Mouse (Mus musculus) liver, adult 2 months (tissue): ENCODE data around the gene Brk1. TPM values are rescaled to one million over a fixed set of nuclear protein-coding genes. Genes with fewer than 3 reads are reported as not detected.

Experiments used
- DNase-seq: peaks from one replicate; pipeline ENCODE4 v3.0.0-alpha.2; 2011; ENCODE audit warnings: low read depth, low spot score; ENCODE audit errors: extremely low read depth
- H3K27ac ChIP-seq: fragments of 200-500 bp; replicated peaks from 2 replicates; pipeline ENCODE4 v1.5.1; 2012; ENCODE audit warnings: low read depth, mild to moderate bottlenecking, control low read depth, inconsistent platforms, low read length; ENCODE audit not compliant: insufficient read depth
- H3K27me3 ChIP-seq: fragments of 200-500 bp; 2 replicates; pipeline ENCODE4 v1.6.1; 2012; ENCODE audit warnings: mild to moderate bottlenecking, moderate library complexity, low read length, inconsistent platforms; ENCODE audit not compliant: control insufficient read depth, insufficient read depth
- H3K36me3 ChIP-seq: fragments of 200-500 bp; 2 replicates; pipeline ENCODE4 v1.6.1; 2012; ENCODE audit warnings: low read length, inconsistent platforms; ENCODE audit not compliant: control insufficient read depth, insufficient read depth
- H3K4me1 ChIP-seq: fragments of 200-500 bp; 2 replicates; pipeline ENCODE4 v1.6.1; 2011; ENCODE audit warnings: low read length; ENCODE audit not compliant: control insufficient read depth, insufficient read depth
- H3K4me3 ChIP-seq: fragments of 200-500 bp; 2 replicates; pipeline ENCODE4 v1.5.1; 2011; ENCODE audit warnings: low read depth, mild to moderate bottlenecking, control low read depth, low read length, moderate library complexity; ENCODE audit not compliant: insufficient read depth
- H3K79me2 ChIP-seq: fragments of 200-500 bp; 2 replicates; pipeline ENCODE4 v1.6.1; 2012; ENCODE audit warnings: inconsistent platforms, mild to moderate bottlenecking, low read length, moderate library complexity; ENCODE audit not compliant: control insufficient read depth, insufficient read depth
- H3K9ac ChIP-seq: fragments of 200-500 bp; 2 replicates; pipeline ENCODE4 v1.6.1; 2012; ENCODE audit warnings: low read depth, mild to moderate bottlenecking, control low read depth, inconsistent platforms, low read length
- CTCF ChIP-seq: fragments of 200-500 bp; IDR thresholded peaks from 2 replicates; pipeline ENCODE4 v1.5.1; 2011; ENCODE audit warnings: low read depth, low read length, control low read depth
- POLR2A ChIP-seq: fragments of 200-500 bp; IDR thresholded peaks from 2 replicates; pipeline ENCODE4 v1.6.1; 2011; ENCODE audit warnings: low read length, control low read depth; ENCODE audit not compliant: insufficient read depth; ENCODE audit errors: extremely low read depth
- WGBS: fragments of 180-500 bp; shearing (Covaris S2); methylation state at CpG from one replicate; pipeline ENCODE4 v1.1.7; 2018; 5-methylcytosine and 5-hydroxymethylcytosine counted together
- polyA plus RNA-seq: library from polyadenylated mRNA; depleted of rRNA; stranded (reverse); fragments of >200 nt; gene quantifications from 2 replicates; pipeline ENCODE4 v1.2.3, GENCODE M21; 2012; rRNA removed
- total RNA-seq: library from RNA; depleted of rRNA; stranded (reverse); fragments of >200 nt; gene quantifications from 2 replicates; pipeline ENCODE4 v1.2.3, GENCODE M21; 2014; rRNA removed

Gene Brk1
- total and polyA plus RNA-seq, 2 experiments: 76.0 to 80.3 TPM

DNA sequence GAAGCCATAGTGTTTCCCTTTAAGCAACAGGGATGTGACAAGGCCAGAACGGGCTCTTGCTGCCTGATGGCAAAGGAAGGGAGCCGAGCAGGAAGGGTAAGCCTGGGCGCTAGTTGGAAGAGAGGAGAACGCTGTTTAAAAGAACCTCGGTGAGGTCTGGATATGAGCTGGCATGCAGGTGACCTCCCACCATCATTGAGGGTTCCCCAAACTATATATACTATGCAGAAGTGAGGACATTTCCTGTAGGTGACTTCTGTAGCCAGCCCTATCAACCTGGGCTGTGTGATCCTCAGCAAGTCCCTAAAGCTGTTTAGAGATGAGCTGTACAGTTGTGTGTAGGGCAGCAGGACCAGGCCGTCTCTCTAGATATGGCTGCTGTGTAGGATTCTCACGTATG is 59.7 kb downstream of the Brk1 start:
- TF ChIP-seq CTCF (no peak), POLR2A (no peak)
- peaks cover 34% of the 10 kb centered on the region for H3K4me1 ChIP-seq
- H3K27ac ChIP-seq: no peak overlapping the region
- H3K27me3 ChIP-seq: no peaks in the 10 kb centered on the region
- WGBS: 90% methylated on average over 7 of the region's 7 CpGs
- H3K9ac ChIP-seq: no peak overlapping the region
- DNase-seq: no peak
- no peaks in the 10 kb centered on the region for H3K36me3 ChIP-seq
- H3K79me2 ChIP-seq: peaks cover 14% of the 10 kb centered on the region; the same call in 1 of the 2 replicates
- H3K4me3 ChIP-seq: no peak overlapping the region

Other genes with a start within 250 kb of the Brk1 start
- 5.2 and 6.6 TPM in 2 replicates for gene Tada3, start 226.9 kb upstream of the Brk1 start, total RNA-seq
- gene Tada3, start 226.9 kb upstream of the Brk1 start, polyA plus RNA-seq: 8.4 and 10.4 TPM in 2 replicates
- gene Arpc4, start 226.7 kb upstream of the Brk1 start, total RNA-seq: 36.0 and 41.8 TPM in 2 replicates
- 31.5 and 36.4 TPM in 2 replicates for gene Arpc4, start 226.7 kb upstream of the Brk1 start, polyA plus RNA-seq
- 0.65 and 1.5 TPM in 2 replicates for gene Ttll3, start 215.5 kb upstream of the Brk1 start, total RNA-seq
- 1.7 TPM in 2 replicates for gene Ttll3, start 215.5 kb upstream of the Brk1 start, polyA plus RNA-seq
- 14.2 and 17.2 TPM in 2 replicates for gene Rpusd3, start 185.4 kb upstream of the Brk1 start, total RNA-seq
- gene Rpusd3, start 185.4 kb upstream of the Brk1 start, polyA plus RNA-seq: 106 and 118 TPM in 2 replicates
- gene Cidec, start 169.0 kb upstream of the Brk1 start, total RNA-seq: 0.92 and 1.5 TPM in 2 replicates
- gene Cidec, start 169.0 kb upstream of the Brk1 start, polyA plus RNA-seq: 1.1 and 1.5 TPM in 2 replicates
- 20.2 and 26.6 TPM in 2 replicates for gene Jagn1, start 162.2 kb upstream of the Brk1 start, total RNA-seq
- gene Jagn1, start 162.2 kb upstream of the Brk1 start, polyA plus RNA-seq: 59.1 and 61.5 TPM in 2 replicates
- 0.46 TPM in 1 of 2 replicates, not detected in the other for gene Il17re, start 146.3 kb upstream of the Brk1 start, total RNA-seq
- 0.26 TPM in 2 replicates for gene Il17re, start 146.3 kb upstream of the Brk1 start, polyA plus RNA-seq
- 27.8 and 32.6 TPM in 2 replicates for gene Il17rc, start 133.3 kb upstream of the Brk1 start, total RNA-seq
- 79.2 and 87.5 TPM in 2 replicates for gene Il17rc, start 133.3 kb upstream of the Brk1 start, polyA plus RNA-seq
- 12.3 and 15.9 TPM in 2 replicates for gene Creld1, start 121.5 kb upstream of the Brk1 start, total RNA-seq
- 24.4 and 28.7 TPM in 2 replicates for gene Creld1, start 121.5 kb upstream of the Brk1 start, polyA plus RNA-seq
- under 0.01 TPM in 1 of 2 replicates, not detected in the other for gene Prrt3, start 102.8 kb upstream of the Brk1 start, total RNA-seq
- gene Prrt3, start 102.8 kb upstream of the Brk1 start, polyA plus RNA-seq: not detected in 2 replicates
- 53.5 and 56.0 TPM in 2 replicates for gene Emc3, start 73.1 kb upstream of the Brk1 start, total RNA-seq
- gene Emc3, start 73.1 kb upstream of the Brk1 start, polyA plus RNA-seq: 31.9 and 35.5 TPM in 2 replicates
- gene Fancd2, start 73.1 kb upstream of the Brk1 start, total RNA-seq: 0.18 and 0.67 TPM in 2 replicates
- 0.22 TPM in 1 of 2 replicates, not detected in the other for gene Fancd2, start 73.1 kb upstream of the Brk1 start, polyA plus RNA-seq
- gene Fancd2os, start 4.1 kb upstream of the Brk1 start, total RNA-seq: not detected in 2 replicates
- gene Fancd2os, start 4.1 kb upstream of the Brk1 start, polyA plus RNA-seq: not detected in 2 replicates
- 7.2 and 9.1 TPM in 2 replicates for gene Vhl, start 19.2 kb downstream of the Brk1 start, total RNA-seq
- gene Vhl, start 19.2 kb downstream of the Brk1 start, polyA plus RNA-seq: 12.1 and 14.0 TPM in 2 replicates
- gene Irak2, start 33.7 kb downstream of the Brk1 start, total RNA-seq: 18.2 and 20.7 TPM in 2 replicates
- 30.8 and 36.1 TPM in 2 replicates for gene Irak2, start 33.7 kb downstream of the Brk1 start, polyA plus RNA-seq
- 15.0 and 19.9 TPM in 2 replicates for gene Tatdn2, start 92.3 kb downstream of the Brk1 start, total RNA-seq
- gene Tatdn2, start 92.3 kb downstream of the Brk1 start, polyA plus RNA-seq: 15.6 and 16.7 TPM in 2 replicates
- not detected in 2 replicates for gene Ghrl, start 115.1 kb downstream of the Brk1 start, total RNA-seq
- gene Ghrl, start 115.1 kb downstream of the Brk1 start, polyA plus RNA-seq: not detected in 2 replicates
- 98.7 and 108 TPM in 2 replicates for gene Sec13, start 136.0 kb downstream of the Brk1 start, total RNA-seq
- 86.2 and 88.2 TPM in 2 replicates for gene Sec13, start 136.0 kb downstream of the Brk1 start, polyA plus RNA-seq